Mouse (Mus musculus): ENCODE results near the gene Sema4d. TPM values are rescaled to one million over a fixed set of nuclear protein-coding genes. Genes with fewer than 3 reads are reported as not detected.

The Sema4d gene
- total and polyA plus RNA-seq, 3 experiments, result 6.9 to 20.3 TPM; not detected in 1

DNA sequence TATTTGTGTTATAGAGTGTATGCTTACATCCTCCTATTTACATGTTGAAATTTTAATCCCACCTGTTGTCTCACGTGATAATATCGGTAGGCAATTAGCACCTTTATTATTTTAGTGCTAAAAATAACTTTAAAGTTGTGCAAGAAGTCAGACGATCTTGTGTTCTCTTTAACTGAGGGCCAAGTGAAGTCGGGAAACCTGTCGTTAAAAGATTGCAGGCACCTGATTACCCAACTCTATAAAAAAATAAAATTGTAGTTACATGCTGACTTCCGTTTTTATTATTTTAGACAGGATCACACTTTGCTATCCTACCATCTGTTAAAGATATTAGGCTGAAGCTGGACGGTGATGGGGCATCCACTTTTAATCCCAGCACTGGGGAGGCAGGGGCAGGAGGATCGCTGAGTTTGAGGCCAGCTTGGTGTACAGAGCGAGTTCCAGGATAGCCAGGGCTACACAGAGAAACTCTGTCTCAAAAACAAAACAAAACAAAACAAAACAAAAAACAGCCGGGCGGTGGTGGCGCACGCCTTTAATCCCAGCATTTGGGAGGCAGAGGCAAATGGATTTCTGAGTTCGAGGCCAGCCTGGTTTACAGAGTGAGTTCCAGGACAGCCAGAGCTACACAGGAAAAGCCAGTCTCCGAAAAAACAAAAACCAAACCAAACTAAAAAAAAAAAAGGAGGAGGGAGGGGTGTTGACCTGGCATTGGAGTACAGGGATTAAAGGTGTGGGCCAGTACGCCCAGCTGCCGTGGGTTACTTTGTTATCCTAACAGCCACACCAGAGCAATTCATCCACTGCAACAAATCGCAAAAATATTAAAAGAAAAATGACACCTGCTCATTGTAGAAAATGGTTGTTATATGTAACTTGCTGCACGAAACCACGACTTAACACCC, 149.4 kb downstream of the Sema4d start (continued):
- TF ChIP-seq JUND (IDR thresholded peaks at IDR 0.05; ENCODE audit: low read depth, low read length) (no peak), MYB (IDR thresholded peaks at IDR 0.05; ENCODE audit: low read depth, low read length) (no peak), KAT2A (conservative IDR thresholded peaks at IDR 0.05; ENCODE audit: low read depth, low read length) (no peak), POLR2A (IDR thresholded peaks at IDR 0.05; ENCODE audit: control insufficient read depth in 1 of 2, insufficient read depth in 1 of 2, low read depth in 1 of 2, low read length in 2 of 2, poor library complexity in 1 of 2) (no peak), USF1 (IDR thresholded peaks at IDR 0.05; ENCODE audit: low read depth, low read length) (peak; percentile 47; the same call in 1 of the 2 replicates)

DNA sequence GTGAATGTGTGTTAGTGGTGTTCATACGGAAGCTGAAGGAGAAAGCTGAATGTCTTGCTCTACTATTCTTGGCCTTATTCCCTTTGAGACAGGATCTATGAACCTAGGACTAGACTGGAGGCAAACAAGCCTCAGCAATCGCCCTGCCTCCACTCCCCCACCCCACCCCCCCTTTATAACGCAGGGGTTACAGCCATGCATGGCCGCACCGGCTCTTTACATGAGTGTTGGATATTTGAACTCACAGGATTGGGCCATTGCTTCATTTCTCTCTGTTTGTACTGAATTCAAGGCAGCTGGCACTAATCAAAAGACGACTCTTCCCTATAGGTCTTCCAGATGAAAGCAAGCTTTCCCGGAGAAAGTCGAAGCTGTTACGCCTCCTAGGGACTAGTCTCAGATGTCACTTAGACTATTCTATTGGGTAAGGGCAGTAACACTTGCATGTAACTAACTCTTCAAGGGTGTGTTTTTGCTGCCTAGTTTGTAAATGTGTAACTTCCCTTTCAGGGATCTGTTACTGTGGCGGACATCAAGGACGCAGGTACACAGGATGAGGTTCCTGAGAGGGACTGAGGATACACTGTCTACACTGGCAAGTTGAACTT, 151.3 kb downstream of the Sema4d start:
- H3K9me3 ChIP-seq (replicated peaks; ENCODE audit: insufficient read depth, low read length), result no peaks in the 10 kb centered on the region
- H3K27me3 ChIP-seq (ENCODE audit: control insufficient read depth in 1 of 2, insufficient read depth in 2 of 2, low read length in 2 of 2), result no peaks in the 10 kb centered on the region
- H3K36me3 ChIP-seq (ENCODE audit: control insufficient read depth in 1 of 2, insufficient read depth in 2 of 2, low read length in 2 of 2), result peaks cover 4 to 9% of the 10 kb centered on the region in 2 experiments; a peak in 3 of 4 replicates
- DNase-seq (ENCODE audit: low read depth, low spot score), result no peak
- peaks cover 2 to 3% of the 10 kb centered on the region in 2 experiments for H3K4me1 ChIP-seq (ENCODE audit: control insufficient read depth in 1 of 2, insufficient read depth in 2 of 2, low read length in 2 of 2)
- H3K27ac ChIP-seq (ENCODE audit: control insufficient read depth, low read depth, low read length), result no peak overlapping the region
- peaks cover 21% of the 10 kb centered on the region for H3K79me2 ChIP-seq (ENCODE audit: control insufficient read depth, insufficient read depth, low read length, poor library complexity)
- no peak overlapping the region for H3K4me3 ChIP-seq (ENCODE audit: control insufficient read depth in 1 of 2, insufficient read depth in 1 of 2, low read depth in 2 of 2, low read length in 2 of 2)
- no peak overlapping the region for H3K9ac ChIP-seq (ENCODE audit: control insufficient read depth, low read depth, low read length, poor library complexity, severe bottlenecking)
- TF ChIP-seq E2F4 (IDR thresholded peaks at IDR 0.05; ENCODE audit: borderline replicate concordance, low read depth, low read length), result no peak
- no peak for TF ChIP-seq USF2 (IDR thresholded peaks at IDR 0.05; ENCODE audit: borderline replicate concordance in 1 of 2, insufficient read depth in 1 of 2, low read depth in 1 of 2, low read length in 2 of 2)
- TF ChIP-seq KAT2A (conservative IDR thresholded peaks at IDR 0.05; ENCODE audit: low read depth, low read length), result no peak
- no peak for TF ChIP-seq POLR2A (IDR thresholded peaks at IDR 0.05; ENCODE audit: control insufficient read depth in 1 of 2, insufficient read depth in 1 of 2, low read depth in 1 of 2, low read length in 2 of 2, poor library complexity in 1 of 2)
- TF ChIP-seq TAL1 (IDR thresholded peaks at IDR 0.05; ENCODE audit: low read length), result no peak
- no peak for TF ChIP-seq JUND (IDR thresholded peaks at IDR 0.05; ENCODE audit: low read depth, low read length)
- no peak for TF ChIP-seq MAFK (IDR thresholded peaks at IDR 0.05; ENCODE audit: borderline replicate concordance, low read depth, low read length)
- TF ChIP-seq RAD21 (IDR thresholded peaks at IDR 0.05; ENCODE audit: low read depth, low read length), result no peak
- TF ChIP-seq SIN3A (IDR thresholded peaks at IDR 0.05; ENCODE audit: low read length), result no peak
- TF ChIP-seq ZKSCAN1 (IDR thresholded peaks at IDR 0.05; ENCODE audit: low read depth, low read length), result no peak
- no peak for TF ChIP-seq MXI1 (IDR thresholded peaks at IDR 0.05; ENCODE audit: low read depth, low read length)
- TF ChIP-seq CTCF (IDR thresholded peaks at IDR 0.05 in 2 of 3, conservative IDR thresholded peaks at IDR 0.05 in 1 of 3; ENCODE audit: control insufficient read depth in 1 of 3, insufficient read depth in 1 of 3, low read depth in 2 of 3, low read length in 3 of 3, poor library complexity in 1 of 3, severe bottlenecking in 1 of 3), result no peak
- TF ChIP-seq ZMIZ1 (IDR thresholded peaks at IDR 0.05; ENCODE audit: low read depth, low read length), result no peak
- no peak for TF ChIP-seq SMC3 (IDR thresholded peaks at IDR 0.05; ENCODE audit: low read depth, low read length)
